Mouse (Mus musculus): ENCODE measurements around the gene A030003K21Rik.
"Not testable (repeated sequence)": the region's sequence is repeated elsewhere in the genome, so short reads cannot be mapped to it uniquely, and the experiment has no call there.

A030003K21Rik gene

DNA sequence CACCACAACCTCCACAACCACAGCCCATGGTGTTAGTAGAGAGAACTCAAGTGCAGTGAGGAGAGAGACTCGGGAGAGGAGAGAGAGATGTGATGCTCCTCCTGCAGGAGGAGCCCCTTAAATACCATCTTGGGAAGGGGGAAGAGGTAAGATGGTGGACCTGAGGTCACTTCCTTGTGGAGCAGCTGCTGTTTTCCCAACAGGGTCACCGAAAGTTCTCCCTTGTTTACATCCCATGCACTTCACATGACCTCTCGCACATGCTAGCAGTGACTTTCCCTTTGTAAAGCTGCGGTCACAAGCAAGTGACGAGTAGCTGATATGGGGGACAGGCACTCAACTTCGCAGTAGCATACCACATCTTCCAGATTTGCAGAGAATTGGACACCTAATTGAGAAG is at the start of gene A030003K21Rik:
Gene A030003K21Rik, minus strand, starts transcription at position 94 of the 400 bp plus-strand sequence.
- DNase-seq (ENCODE audit: low read depth, low spot score), result not testable (repeated sequence)

DNA sequence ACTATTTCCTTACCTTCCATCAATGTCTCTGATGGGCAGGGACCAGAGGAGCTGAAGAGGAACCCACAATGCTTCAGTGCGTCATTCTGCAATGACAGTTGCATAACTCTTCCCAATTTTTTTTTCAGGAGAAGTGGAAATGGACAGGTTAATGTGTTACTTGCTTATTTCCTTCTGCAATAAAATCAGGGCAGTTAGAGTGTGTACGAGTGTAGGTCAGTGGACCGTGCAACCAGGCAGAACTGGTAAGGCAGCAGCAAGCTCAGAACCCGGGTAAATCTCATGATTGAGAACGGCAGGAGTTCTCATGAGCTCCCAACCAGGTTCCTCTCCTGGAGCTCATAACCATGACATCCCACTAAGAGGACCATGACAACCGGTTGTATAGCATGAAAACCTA is 48.9 kb upstream of the A030003K21Rik start:
- DNase-seq (ENCODE audit: low read depth, low spot score), result no peak

DNA sequence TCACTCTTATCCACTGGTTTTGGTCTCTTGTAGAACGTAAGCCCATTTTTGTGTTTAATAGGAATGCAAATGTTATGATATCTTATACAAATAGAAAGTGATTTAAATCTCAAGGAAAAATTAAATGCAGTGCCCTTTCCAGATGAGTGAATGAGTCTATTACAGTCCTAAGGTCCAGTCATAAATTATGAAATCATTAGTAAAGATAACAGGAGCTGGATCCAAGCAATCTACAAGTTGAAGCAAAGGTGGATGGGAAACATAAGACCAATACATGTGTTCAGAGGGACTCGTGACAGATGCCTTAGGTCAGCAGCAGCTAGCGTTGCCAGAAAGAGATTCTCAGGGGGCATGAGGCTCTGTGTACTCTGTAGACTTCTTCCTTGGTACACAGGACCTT is 48.4 kb upstream of the A030003K21Rik start:
- DNase-seq (ENCODE audit: low read depth, low spot score), result no peak

DNA sequence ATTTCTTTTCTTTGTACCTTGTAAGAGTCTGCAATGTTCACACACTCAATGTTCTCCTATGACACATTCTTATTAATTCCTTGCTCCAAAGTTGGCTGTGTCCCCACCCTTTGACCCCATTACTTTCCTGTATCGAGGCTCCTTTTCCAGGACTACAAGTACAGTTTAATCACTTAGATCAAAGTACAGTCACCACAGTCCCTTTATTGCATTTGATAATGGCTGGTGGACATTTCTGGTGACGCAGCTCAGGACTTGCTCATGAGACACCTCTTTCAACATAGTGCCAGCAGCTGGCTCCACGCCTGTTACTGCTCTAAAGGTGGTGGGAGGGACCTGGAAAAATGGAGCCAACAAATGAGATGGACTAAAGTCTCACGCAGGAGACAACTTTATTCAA is 47.9 kb upstream of the A030003K21Rik start:
- DNase-seq (ENCODE audit: low read depth, low spot score), result no peak

DNA sequence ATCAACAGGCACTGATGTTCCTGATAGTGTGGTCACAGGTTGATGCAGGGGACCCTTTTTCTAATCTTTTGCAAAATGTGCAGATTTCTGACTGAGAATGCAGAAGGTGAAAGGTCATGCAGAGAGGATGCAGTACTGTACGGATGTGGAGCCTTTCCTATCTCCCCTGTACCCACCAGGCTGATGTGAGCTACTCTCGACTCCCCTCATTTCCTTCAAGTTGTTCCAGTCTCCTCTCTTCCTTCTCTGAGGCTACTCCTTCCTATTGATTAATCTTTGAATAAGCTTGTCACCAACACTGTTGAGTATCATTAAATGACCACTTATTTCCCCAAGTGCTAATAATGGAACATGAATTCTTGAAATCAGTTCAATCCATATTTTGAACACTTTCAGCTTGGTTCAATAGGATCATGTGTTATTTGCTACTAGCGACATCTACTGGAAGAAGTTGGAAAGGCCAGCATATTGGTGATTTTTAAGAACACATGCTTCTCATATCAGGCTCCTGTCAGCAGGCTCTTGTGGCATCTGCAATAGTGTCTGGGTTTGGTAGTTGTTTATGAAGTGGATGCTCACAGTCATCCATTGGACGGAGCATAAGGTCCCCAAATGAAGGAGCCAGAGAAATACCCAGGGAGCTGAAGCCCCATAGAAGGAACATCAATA is 44.5 kb upstream of the A030003K21Rik start:
- peak; percentile 51 for DNase-seq (ENCODE audit: low read depth, low spot score)

DNA sequence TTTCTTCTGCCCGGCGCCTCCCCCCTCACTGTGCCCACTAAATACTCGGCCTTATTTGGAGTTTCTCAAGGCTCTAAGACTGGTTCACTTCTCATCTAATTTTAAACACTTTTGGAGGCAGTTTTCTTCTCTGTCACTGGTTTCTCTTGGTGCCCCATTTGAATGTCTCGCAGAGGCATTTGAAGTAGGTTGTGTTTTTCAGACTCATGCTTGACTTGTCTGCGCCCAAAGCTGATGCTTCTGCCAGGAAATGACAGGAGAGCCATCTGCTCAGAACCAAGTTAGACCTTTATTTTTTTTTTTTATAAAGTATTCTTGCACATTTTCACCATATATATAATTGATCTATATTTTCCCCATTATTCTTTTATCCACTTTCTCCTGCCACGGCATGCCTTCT is 43.5 kb upstream of the A030003K21Rik start:
- no peak for DNase-seq (ENCODE audit: low read depth, low spot score)

DNA sequence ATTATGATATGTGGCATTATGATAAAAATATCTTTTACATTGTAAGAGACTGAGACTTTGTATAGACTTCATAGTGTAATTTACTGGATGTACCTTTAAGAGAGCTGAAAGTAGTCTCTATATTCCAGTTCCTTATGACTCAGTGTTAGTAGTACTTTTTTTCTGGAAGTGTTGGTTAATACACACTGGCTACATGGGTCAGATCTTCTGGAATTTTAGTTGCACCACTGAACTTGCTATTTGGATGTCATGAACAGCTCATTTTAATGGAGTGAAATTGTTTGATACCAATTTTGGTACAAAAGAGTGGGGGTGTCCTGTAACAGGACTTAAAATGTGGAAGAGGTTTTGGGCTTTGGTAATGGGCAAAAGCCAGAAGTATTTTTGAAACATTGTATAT is 34.7 kb upstream of the A030003K21Rik start:
- no peak for DNase-seq (ENCODE audit: low read depth, low spot score)

DNA sequence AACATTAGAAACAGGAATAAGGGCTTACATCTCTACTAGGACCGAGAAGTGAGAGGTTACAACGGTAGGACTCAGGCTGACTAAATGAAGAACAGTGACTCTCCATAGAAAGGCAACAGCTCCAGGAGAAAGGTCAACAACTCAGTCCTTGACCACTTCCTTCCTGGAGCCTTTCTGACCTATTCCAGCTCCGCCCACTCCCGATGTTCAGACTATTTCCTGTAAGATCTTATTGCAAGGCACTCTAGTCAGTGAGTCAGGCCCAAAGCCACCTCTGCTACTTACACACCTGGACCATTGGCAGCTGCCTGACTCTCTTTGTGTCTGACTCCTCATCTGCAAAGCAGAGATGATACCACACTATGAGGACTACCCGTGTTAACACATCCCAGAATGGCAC is 32.6 kb upstream of the A030003K21Rik start:
- no peak for DNase-seq (ENCODE audit: low read depth, low spot score)

DNA sequence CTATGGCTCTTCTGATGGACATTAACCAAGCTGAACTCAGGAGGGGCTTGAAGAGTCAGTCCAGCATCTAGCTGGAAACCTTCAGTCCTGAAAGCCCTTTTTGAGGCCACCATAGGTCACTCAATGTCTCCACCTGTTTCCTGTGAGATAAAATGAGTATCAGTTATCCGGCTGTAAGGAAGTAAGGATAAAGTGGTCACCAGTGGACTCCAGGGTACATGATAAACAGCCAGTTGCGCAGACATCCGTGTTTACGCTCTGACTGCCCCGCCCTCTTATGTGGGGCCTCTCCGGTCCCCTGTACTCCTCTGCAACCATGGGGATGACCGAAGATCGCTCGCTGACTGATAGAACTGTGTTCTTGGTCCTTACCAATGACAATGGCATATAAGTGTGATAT is 31.2 kb upstream of the A030003K21Rik start:
- DNase-seq (ENCODE audit: low read depth, low spot score), result no peak

DNA sequence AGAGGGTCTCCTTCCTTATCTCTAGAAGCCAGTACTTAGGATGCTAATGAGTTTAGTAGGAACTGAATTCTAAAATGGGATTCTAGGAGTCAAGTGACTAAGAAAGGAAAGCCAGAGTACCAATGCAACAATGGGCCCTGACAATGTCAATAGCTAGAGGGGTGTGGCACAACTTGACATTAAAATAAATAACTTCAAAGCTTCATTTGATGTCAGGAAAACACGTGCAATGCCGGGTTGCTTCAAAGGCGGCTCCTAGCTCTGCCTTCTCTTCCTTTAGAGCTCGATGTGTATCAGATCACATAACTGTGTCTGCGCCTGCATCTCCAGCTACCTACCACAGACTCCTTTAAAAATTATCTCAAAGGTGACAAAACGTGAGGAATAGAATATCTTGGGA is 30.7 kb upstream of the A030003K21Rik start:
- no peak for DNase-seq (ENCODE audit: low read depth, low spot score)

DNA sequence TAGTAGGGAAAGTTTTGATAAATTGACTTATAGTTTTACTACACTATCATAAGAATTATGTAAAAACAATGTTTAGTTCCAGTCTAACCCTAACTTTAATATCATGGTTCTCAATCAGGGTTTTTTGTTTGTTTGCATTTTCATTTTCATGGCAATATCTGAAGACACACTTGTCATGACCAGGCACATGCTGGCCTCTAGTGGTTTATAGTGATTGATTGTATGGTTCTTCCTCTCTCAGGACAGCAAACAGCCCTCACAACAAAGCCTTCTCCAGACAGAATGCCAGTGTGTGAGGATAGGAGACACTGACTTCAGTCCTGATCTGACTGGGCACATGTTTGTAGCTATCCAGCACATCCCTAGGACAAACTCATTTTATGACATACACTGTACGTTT is 30.1 kb upstream of the A030003K21Rik start:
- no peak for DNase-seq (ENCODE audit: low read depth, low spot score)

DNA sequence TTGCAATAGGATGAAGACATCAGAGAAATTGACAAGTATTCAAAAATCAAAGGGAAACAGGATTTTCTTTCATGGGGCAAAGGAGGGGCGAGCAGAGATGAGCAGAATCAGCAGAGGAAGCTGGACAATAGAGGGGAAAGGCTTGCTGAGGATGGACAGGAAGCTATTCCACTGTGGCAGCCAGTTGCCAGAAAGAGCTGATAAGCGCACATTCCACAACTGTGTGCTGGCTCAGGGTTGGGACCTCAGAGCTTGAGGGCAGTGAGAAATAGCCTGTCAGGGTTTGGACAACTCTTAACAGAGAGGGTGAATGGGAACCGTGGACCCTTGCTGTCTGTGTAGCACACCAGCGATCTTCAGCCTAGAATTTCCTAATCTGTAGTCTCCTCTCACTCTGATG is 28.9 kb upstream of the A030003K21Rik start:
- no peak for DNase-seq (ENCODE audit: low read depth, low spot score)

DNA sequence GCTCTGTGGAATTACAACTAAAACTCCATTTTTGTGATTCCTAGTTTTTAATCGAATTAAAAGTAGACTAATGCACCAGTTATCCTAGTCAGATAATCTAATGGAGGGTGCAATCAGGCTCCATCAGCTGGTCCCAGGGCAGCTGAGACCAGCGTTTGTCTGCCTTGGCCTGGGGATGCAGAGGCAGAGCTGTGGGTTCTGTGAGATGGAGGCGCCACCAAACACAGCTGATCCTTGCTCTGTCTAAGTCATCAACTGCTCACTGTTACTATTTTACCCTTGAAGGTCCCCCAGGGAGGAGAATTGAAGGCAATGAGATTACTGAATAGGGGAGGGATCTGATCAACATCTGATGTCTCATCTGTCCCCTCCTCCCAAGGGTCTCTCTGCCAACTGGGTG is 23.2 kb upstream of the A030003K21Rik start:
- DNase-seq (ENCODE audit: low read depth, low spot score), result no peak

DNA sequence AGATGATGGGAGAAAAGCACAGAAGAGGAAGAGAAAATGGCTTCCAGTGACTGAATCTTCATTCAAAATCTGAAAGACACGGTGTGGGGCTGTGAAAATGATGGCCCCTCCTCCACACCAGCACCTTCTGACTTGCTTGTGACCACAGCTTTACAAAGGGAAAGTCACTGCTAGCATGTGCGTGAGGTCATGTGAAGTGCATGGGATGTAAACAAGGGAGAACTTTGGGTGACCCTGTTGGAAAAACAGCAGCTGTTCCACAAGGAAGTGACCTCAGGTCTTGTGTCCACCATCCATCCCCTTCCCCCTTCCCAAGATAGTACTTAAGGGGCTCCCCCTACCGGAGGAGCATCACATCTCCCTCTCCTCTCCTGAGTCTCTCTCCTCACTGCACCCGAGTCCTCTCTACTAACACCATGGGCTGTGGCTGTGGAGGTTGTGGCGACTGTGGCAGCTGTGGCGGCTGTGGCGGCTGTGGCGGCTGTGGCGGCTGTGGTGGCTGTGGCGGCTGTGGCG is 16.7 kb upstream of the A030003K21Rik start, which contains the start of gene Gm47955:
Gene Gm47955, plus strand, starts transcription at position 417 of the 516 bp plus-strand sequence.
- no peak for DNase-seq (ENCODE audit: low read depth, low spot score)

DNA sequence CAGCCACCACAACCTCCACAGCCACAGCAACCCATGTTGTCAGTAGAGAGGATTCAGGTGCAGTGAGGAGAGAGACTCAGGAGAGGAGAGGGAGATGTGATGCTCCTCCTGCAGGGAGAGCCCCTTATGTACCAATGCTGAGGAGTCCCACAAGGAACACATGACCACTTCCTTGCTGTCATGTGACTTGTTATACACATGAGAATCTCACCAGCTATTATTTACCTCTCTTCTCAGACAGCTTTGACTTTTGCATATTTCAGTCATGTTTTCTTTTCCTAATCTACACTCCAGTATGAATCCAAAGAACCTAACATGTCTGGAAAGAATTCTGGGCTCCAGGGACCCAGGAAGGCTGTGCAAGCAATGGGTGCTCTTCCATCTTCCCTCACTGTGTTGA is 12.7 kb upstream of the A030003K21Rik start, which contains the start of gene Gm7544:
Gene Gm7544, minus strand, starts transcription at position 101 of the 400 bp plus-strand sequence.
- not testable (repeated sequence) for DNase-seq (ENCODE audit: low read depth, low spot score)

DNA sequence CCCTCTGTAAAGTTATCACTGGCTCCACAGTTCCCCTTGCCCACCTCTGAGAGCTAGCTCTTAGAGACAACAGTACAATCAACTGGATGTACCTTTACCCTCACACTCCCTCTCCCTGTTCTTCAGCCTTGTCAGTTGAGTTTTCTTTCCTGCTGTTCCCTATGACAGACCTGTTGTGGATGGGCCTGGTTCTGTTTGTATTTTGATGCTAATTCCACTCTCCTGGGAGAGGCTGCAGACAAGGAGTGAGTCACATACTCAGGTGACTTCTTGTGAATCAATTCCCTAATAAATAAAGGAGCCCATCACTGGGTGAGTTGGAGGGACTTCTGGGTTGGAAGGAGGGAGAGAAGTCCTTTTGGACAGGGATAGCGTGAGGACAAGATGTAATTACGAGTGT is 5.4 kb upstream of the A030003K21Rik start:
- DNase-seq (ENCODE audit: low read depth, low spot score), result no peak

DNA sequence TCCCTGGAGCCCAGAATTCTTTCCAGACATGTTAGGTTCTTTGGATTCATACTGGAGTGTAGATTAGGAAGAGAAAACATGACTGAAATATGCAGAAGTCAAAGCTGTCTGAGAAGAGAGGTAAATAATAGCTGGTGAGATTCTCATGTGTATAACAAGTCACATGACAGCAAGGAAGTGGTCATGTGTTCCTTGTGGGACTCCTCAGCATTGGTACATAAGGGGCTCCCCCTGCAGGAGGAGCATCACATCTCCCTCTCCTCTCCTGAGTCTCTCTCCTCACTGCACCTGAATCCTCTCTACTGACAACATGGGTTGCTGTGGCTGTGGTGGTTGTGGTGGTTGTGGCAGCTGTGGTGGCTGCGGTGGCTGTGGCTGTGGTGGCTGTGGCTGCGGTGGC is 2.8 kb upstream of the A030003K21Rik start:
- DNase-seq (ENCODE audit: low read depth, low spot score), result not testable (repeated sequence)

DNA sequence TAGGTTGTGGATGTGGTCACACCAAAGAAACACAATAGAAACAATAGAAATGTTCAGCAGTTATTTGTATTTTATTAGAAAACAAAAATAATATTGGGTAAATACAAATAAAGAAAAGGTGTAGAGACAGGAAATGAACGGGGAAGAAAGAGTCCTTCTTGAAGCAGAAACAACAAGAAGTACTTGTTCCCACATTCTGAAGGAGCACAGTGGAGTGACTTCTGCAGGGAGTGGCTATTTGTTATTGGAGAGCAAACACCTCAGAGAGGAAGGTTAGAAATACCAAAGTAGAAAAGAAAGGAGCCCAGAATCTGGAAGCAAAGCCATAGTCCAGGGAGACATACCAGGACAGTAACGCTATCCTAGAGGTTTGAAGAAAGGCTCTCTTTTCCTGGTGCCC is 683 bp downstream of the A030003K21Rik start:
- not testable (repeated sequence) for DNase-seq (ENCODE audit: low read depth, low spot score)

DNA sequence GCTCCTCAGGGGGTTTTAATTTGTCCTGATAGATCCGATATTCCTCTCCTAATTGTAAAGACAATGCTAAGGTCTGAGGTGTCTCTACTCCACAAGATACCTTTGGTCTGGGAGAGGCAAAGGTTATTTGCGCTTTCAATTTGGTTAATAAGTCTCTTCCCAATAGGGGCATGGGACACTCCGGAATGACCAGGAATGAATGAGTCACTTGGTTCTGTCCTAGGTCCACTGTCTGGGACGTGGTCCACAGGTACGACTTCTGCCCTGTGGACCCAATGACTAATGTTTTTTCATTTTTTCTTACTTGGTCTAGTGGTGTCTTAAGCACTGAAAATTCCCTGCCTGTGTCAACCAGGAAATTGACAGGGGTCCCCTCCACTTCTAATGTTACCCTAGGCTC is 4.5 kb downstream of the A030003K21Rik start:
- DNase-seq (ENCODE audit: low read depth, low spot score), result no peak

DNA sequence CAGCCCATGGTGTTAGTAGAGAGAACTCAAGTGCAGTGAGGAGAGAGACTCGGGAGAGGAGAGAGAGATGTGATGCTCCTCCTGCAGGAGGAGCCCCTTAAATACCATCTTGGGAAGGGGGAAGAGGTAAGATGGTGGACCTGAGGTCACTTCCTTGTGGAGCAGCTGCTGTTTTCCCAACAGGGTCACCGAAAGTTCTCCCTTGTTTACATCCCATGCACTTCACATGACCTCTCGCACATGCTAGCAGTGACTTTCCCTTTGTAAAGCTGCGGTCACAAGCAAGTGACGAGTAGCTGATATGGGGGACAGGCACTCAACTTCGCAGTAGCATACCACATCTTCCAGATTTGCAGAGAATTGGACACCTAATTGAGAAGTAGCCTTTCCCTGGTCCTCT is 11.9 kb downstream of the A030003K21Rik start, which contains the start of gene Gm6217:
Gene Gm6217, minus strand, starts transcription at position 74 of the 400 bp plus-strand sequence.
- DNase-seq (ENCODE audit: low read depth, low spot score), result not testable (repeated sequence)

DNA sequence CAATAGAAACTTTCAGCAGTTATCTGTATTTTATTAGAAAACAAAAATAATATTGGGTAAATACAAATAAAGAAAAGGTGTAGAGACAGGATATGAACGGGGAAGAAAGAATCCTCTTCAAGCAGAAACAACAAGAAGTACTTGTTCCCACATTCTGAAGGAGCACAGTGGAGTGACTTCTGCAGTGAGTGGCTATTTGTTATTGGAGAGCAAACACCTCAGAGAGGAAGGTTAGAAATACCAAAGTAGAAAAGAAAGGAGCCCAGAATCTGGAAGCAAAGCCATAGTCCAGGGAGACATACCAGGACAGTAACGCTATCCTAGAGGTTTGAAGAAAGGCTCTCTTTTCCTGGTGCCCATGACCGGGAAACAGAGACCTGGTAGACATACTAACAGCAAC is 12.6 kb downstream of the A030003K21Rik start:
- DNase-seq (ENCODE audit: low read depth, low spot score), result not testable (repeated sequence)

DNA sequence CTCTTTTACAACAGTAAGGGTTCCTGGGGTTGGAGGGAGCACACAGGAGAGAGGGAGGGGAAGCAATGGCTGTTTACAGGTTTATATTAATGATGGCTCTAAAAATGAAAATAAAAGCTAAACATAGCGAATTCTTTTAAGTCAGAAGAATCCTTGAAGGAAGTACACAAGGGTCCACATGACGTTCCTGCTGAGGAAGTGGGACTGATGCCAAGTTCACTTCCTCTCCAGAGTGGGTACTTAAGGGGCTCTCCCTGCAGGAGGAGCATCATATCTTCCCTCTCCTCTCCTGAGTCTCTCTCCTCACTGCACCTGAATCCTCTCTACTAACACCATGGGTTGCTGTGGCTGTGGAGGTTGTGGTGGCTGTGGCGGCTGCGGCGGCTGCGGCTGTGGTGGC is 18.5 kb downstream of the A030003K21Rik start, which contains the start of gene A030014E15Rik:
Gene A030014E15Rik, plus strand, starts transcription at position 268 of the 400 bp plus-strand sequence.
- DNase-seq (ENCODE audit: low read depth, low spot score), result no peak

DNA sequence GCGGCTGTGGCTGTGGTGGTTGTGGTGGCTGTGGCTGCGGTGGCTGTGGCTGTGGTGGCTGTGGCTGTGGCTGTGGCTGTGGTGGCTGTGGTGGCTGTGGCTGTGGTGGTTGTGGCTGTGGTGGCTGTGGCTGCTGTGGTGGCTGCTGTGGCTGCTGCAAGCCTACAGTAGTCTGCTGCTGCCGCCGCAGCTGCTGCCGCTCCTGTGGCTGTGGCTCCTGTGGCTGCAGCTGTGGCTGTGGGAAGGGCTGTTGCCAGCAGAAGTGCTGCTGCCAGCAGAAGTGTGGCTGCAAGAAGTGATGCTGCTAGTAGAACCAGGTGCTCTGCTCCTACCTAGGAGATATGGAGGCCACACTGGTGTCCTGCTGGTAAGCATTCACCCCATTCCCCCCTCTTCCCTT is 29.8 kb downstream of the A030003K21Rik start:
- not testable (repeated sequence) for DNase-seq (ENCODE audit: low read depth, low spot score)
